Mouse (Mus musculus): ENCODE measurements around the gene Tma16. TPM values are rescaled to one million over a fixed set of nuclear protein-coding genes. Genes with fewer than 3 reads are reported as not detected.

Tma16 gene
- polyA plus RNA-seq, 1 experiment from 2014 or later, result 12.8 TPM

DNA sequence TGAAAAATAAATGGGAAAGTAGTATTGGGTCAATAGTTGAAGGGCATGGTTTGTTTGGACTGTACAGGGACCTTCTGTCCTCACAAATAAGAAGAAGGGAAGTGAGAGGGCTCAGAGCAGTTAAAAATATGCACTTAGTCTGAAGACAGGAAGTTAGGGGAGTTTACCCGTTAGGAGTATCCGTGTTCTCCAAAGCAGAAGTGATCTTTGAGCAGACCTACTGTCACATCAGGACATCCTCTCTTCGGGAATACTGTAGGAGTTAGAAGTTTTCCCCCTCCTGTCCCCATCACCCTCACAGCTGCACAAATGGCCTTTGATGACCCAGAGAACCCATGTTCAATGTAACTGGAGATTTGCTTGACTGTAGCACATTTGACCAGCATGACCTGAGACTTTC is 48.4 kb downstream of the Tma16 start:
- Histone ChIP-seq H3K4me3 (ENCODE audit: low read depth, low read length) (no peak overlapping the region), H3K4me1 (ENCODE audit: control insufficient read depth, insufficient read depth, low read length) (no peaks in the 10 kb centered on the region), H3K27me3 (ENCODE audit: control insufficient read depth, insufficient read depth, low read length) (no peaks in the 10 kb centered on the region), H3K9ac (replicated peaks; ENCODE audit: low read depth, low read length) (no peak overlapping the region), H3K36me3 (ENCODE audit: control insufficient read depth, insufficient read depth, low read length) (no peaks in the 10 kb centered on the region), H3K9me3 (ENCODE audit: control insufficient read depth, low read length) (no peaks in the 10 kb centered on the region), H3K27ac (ENCODE audit: low read depth, low read length) (no peak overlapping the region), H3K4me2 (ENCODE audit: low read depth, low read length) (no peak overlapping the region)
- ATAC-seq (ENCODE audit: low read depth), result no peak
- WGBS, result 86% methylated on average over 3 of the region's 3 CpGs

DNA sequence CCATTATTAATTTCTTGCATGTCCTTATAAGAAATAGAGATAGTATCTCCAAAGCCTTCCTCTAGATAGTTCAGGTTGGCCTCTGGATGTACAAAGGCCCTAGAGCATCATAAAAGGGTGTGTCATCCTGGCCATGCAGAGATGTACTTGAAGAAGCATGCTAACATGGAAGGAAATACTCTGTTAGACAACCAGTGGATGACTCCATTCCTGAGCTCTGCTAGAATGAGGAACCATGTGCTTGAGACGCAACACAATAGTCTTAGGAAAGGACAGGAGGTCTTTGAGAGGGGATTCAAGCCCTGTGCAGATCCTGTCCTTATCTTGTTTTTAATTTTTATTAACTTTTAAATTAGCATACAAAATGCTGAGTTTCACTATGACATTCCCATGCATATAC is 49.5 kb downstream of the Tma16 start:
- H3K4me3 ChIP-seq (ENCODE audit: low read depth, low read length), result no peak overlapping the region
- H3K36me3 ChIP-seq (ENCODE audit: control insufficient read depth, insufficient read depth, low read length), result no peaks in the 10 kb centered on the region
- no peak for ATAC-seq (ENCODE audit: low read depth)
- no peak overlapping the region for H3K4me2 ChIP-seq (ENCODE audit: low read depth, low read length)
- no peaks in the 10 kb centered on the region for H3K4me1 ChIP-seq (ENCODE audit: control insufficient read depth, insufficient read depth, low read length)
- WGBS, result 100% methylated on average over 1 of the region's 1 CpGs
- no peaks in the 10 kb centered on the region for H3K27me3 ChIP-seq (ENCODE audit: control insufficient read depth, insufficient read depth, low read length)
- H3K9ac ChIP-seq (replicated peaks; ENCODE audit: low read depth, low read length), result no peak overlapping the region
- H3K27ac ChIP-seq (ENCODE audit: low read depth, low read length), result no peak overlapping the region
- no peaks in the 10 kb centered on the region for H3K9me3 ChIP-seq (ENCODE audit: control insufficient read depth, low read length)

DNA sequence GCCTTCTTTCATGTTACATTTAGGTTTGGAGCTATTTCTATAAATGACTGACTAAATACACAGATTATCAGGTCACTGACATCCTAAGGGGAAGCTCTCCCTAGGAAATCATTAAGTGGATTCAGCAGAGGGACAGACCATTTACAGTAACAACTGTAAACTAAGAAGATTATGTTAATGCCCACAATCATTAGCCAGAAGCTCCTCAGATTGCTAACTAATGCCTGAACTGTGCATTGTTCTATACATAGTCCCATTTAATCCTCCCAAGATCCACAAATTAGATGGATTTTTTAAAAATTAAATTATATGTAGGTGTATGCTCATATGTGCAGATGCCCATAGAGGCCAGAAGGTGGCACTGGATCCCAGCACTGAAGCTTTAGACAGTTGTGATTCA is 52.8 kb downstream of the Tma16 start:
- no peaks in the 10 kb centered on the region for H3K27me3 ChIP-seq (ENCODE audit: control insufficient read depth, insufficient read depth, low read length)
- H3K4me1 ChIP-seq (ENCODE audit: control insufficient read depth, insufficient read depth, low read length), result no peaks in the 10 kb centered on the region
- H3K4me3 ChIP-seq (ENCODE audit: low read depth, low read length), result no peak overlapping the region
- no peak overlapping the region for H3K9ac ChIP-seq (replicated peaks; ENCODE audit: low read depth, low read length)
- H3K4me2 ChIP-seq (ENCODE audit: low read depth, low read length), result no peak overlapping the region
- ATAC-seq (ENCODE audit: low read depth), result no peak
- H3K36me3 ChIP-seq (ENCODE audit: control insufficient read depth, insufficient read depth, low read length), result no peaks in the 10 kb centered on the region
- H3K27ac ChIP-seq (ENCODE audit: low read depth, low read length), result no peak overlapping the region
- H3K9me3 ChIP-seq (ENCODE audit: control insufficient read depth, low read length), result no peaks in the 10 kb centered on the region

DNA sequence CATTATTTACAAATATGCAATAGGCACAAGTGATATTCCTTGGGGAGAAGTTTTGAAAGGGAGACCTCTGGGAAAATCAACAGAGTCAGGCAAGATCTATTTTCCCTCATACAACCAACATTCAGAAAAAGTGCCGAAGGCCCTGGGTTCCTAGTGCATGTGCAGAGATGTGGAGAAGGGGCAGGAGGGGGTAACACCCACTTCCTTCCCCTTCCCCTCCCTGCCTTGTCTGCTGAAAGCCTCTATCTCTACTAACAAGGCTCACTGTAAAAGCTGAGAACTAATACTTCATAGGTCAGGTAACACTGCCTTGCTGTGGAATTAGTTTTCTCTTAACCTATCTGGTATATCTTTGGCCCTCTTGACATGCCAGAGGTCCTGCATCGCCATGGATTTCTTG is 55.7 kb downstream of the Tma16 start:
- Histone ChIP-seq H3K27me3 (ENCODE audit: control insufficient read depth, insufficient read depth, low read length) (no peaks in the 10 kb centered on the region), H3K9ac (replicated peaks; ENCODE audit: low read depth, low read length) (no peak overlapping the region), H3K4me1 (ENCODE audit: control insufficient read depth, insufficient read depth, low read length) (no peaks in the 10 kb centered on the region), H3K9me3 (ENCODE audit: control insufficient read depth, low read length) (no peaks in the 10 kb centered on the region), H3K4me2 (ENCODE audit: low read depth, low read length) (no peak overlapping the region), H3K4me3 (ENCODE audit: low read depth, low read length) (no peak overlapping the region), H3K27ac (ENCODE audit: low read depth, low read length) (no peak overlapping the region), H3K36me3 (ENCODE audit: control insufficient read depth, insufficient read depth, low read length) (no peaks in the 10 kb centered on the region)
- WGBS, result 84% methylated on average over 2 of the region's 2 CpGs
- ATAC-seq (ENCODE audit: low read depth), result no peak

Other genes with a start within 250 kb of the Tma16 start
- gene Tktl2, start 25.2 kb upstream of the Tma16 start, polyA plus RNA-seq (2014; fragmentation: Nextera tagmentation; extraction: Ambion mirVana), result not detected in 2 replicates
- gene Npy5r, start 201.6 kb upstream of the Tma16 start, polyA plus RNA-seq (2014; fragmentation: Nextera tagmentation; extraction: Ambion mirVana), result 2.5 and 4.0 TPM in 2 replicates
- 15.3 and 16.1 TPM in 2 replicates for gene Npy1r, start 210.7 kb upstream of the Tma16 start, polyA plus RNA-seq (2014; fragmentation: Nextera tagmentation; extraction: Ambion mirVana)

Measured in neural tube, embryonic 14.5 days (tissue).